Mouse (Mus musculus): ENCODE measurements around the gene Vegfb.

Vegfb gene

DNA sequence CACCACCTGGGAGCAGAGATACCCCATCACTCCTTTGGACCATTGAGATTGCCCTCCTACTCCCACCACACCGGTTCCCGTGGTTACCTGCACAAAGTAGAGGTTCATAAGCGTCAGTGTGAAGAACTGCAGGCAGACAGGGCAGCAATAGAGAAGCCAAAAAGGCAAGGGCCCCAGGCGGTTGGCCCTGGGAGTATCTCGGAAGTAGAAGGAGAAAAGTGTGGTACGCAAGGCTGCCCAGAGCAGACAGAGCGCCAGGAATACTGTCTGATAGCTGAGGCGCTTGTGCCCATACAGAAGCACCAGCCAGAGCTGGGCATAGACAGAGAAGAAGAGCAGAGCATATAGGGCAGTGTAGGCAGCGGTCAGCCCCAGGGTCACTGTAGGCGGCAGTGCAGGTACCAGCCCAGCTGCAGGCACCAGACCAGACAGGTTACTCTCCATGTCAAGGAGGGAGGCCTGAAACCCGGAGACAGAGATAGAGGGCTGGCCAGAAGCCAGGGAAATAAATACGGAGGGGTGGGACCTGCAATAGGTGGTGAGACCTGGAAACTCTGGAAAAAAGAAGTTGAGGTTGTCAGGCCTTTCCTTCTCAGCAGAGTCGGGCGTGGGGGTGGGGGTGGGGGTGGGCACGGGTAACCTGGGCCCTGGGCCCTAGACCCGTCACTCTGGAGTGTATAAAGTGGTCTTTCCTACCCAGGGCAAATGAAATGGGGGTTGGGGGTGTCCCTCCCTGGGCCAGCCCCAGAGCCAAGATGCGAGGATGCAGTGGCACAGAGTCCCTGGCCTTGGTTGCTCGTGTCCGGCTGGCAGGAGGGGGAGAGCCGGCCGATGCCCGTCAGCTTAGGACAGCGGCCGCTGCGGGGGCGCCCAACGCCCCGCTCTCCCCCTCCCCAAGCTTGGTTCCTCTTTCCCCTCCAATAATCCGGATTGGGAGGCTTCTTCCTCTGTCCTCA lies 46.8 kb downstream of the Vegfb start:
- DNase-seq = no peak

DNA sequence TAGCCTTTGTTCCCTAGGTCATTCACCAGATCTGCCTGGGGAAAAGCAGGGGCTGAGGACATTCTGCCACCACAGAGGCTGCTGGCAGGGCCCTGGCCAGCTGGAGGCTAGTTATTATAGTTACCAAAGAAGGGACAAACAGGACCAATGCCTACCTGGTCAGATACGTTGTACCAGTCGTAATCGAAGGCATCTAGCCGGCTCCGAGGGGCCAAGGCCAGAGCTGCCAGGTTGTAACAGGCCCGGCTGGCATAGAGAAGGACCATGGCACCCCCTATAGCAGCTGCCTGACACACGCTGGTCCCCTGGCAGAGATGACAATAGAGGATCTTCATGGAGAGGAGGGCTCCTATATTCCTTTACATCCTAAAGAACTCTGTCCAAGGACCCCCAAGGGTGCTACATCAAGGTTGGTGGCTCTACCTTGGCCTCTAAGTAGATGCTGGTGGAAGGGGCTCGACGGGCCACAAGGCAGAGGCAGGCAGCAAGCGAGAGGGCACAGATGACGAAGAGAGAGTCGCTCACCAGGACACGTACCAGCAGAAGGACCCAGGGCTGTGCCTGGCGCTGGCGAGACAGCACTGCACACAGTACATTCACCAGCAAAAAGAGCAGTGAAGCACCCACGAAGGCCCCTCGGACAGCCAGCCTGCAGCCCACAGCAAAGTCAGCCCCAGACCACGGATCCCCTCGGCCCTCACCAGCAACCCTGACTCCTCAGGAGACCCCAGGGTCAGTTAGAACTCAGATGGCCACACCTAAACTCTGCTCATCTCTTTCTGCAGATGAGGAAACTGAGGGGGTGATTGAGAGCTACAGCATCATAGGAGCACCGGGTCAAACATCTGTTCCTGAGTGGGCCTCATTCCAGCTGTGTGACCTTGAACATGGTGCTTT lies 48.1 kb downstream of the Vegfb start:
- DNase-seq = no peak

DNA sequence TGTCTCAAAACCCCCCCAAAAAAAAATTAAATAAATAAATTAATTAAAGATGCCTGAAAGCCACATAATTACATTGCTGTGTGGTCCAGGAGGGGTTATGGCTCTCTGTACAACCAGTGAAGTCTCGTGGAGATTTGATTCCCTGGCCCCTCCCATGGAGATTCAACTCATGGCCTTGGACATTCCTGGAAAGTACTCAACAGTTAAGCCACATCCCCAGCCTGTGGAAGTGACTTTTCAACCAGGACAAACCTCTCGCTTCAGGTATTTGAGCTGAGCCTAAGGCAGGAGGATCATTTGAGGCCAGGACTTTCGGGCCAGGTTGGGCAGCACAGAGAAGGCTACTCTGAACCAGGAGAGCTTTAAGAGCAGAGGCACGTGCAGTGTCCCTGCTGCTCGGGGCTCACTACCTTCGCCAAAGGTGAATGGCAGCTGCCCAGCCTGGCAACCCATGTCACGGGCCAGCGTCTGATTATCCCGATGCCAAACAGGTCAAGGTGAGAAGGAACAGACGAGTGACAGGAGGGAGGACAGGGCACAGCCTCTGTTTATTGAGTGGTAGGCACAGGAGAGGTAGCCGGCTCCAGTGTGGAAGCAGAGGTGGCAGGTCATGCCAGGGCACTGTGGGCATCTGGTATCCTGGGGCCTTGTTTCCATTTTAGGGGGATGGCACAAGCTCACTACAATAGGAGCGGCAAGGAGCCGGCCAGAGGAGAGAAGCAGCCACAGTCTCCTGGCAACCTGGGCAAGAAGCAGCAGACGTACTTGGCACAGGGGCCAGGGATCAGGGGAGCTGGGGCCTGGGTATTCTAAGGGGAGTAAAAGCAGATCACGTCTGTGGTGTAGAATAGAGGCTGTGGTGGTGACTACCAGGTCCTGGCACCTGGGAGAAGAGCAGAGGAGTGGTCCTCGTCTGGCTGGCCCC lies 49.6 kb downstream of the Vegfb start:
- no peak for DNase-seq

DNA sequence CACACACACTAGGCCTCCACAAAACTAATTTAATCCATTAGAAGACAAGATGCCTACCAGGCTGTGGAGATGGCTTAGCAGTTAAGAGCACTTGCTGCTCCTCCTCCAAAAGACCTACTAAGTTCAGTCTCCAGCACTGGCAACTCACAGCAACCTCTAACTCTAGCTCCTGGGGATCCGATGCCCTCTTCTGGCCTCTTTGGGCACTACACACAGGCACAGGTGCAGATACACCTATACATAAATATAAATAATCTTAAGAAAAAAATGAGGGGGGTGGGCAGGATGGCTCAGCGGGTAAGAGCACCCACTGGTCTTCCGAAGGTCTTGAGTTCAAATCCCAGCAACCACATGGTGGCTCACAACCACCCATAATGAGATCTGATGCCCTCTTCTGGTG lies 51.2 kb downstream of the Vegfb start:
- peak; percentile 51 to 53 for DNase-seq

DNA sequence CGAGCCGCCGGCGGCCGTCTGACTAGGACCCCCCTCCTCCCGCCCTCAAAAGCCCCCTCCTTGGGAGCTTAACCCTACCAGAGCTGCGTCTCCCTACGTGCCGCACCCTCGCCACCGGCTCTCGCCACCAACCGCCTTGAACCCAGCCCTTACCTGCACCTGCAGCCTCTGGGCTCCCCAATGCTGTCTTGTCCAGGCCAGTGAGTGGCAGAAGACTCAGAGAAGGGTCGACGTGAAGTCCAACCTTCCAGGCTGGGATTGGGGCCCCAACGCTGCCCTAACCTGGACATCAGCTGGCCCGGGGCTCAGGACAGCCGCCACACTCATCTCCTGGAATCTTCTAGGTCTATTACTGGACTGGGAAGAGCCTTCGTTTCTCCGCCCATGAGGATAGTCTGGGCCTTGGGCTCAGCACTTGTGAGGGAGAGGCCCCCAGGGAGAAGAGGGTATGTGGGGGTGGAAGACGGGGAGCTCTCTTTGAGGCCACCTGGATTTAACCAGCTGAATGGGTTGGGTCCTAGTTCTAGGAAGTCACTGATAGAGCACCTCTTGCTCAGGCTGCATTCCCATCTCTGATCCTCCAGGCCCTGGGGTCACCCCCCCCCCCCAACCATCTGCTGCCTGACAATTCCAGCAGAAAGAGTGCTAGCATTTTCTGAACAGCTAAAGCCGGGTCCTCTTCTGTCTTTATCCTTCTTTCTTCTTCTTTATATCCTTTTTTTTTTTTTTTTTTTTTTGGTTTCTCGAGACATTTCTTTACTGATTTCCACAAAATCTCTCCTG lies 53.1 kb downstream of the Vegfb start, which contains the start of gene Kcnk4:
Kcnk4 (minus strand) TSS at position 321 of the 783 bp plus-strand sequence.
- peak in 1 of 2 experiments; percentile 14 for DNase-seq

DNA sequence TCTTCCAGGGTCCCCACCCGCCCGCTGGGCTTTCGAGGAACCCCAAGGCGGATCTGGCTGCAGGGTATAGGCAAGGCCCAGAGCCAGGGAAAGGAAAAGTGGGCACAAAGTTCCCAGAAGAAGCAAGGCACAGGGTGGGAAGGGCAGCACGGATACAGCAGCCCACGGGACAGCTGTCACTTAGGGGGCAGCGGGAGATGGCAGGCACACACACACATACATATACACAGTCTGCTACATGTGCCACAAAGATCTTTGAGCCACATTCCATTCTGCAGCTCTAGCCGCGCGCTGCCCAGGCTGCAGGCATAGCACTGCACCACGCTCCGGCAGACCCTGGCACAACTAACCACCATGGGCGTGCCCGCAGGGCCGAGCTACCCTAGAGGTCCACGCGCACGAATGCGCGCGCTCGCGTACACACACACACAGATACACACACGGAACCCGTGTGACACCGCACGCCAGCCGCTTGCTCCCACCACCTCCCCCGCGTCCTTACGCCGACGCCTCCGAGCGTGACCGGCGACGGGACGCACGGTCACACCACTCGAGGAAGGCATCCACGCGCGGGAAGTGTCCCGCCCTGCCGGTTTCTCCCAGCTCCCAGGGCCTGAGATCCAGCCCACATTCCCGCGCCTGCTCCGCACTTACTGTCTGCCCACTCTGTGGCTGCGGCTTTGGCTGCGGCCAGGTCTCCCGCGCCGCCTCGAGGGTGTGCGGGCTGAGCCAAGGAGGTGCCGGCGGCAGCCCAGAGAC lies 53.8 kb downstream of the Vegfb start:
- DNase-seq = peak in 1 of 2 experiments; percentile 18

DNA sequence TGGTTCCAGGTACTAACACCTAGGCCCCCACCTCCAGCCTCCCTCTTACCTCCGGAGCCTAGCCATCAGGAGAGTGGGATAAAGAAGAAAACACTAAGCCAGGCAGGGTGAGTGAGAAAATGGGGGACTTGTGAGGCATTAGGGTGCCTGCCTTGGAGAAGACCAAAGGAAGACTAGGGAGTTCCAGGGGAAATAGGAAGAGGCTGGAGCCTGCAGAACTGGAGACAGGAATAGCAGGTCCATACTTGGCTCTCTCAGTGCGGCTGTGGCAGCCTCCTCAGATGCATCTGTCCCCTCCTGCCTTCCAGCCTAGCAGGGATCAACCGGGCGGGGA lies 54.4 kb downstream of the Vegfb start:
- no peak for DNase-seq
